Mouse (Mus musculus) gastrocnemius, adult 8-10 months (tissue): ENCODE results near the gene Crocc. TPM values are rescaled to one million over a fixed set of nuclear protein-coding genes. Genes with fewer than 3 reads are reported as not detected.
A peak's percentile ranks its signal among the peaks of the same experiment; 100 is the strongest.

Experiments
- DNase-seq, 2 experiments: peaks; one replicate each; pipeline ENCODE4 v3.0.0; 2022; ENCODE audit warnings: low spot score in 2 of 2
- total RNA-seq, 4 experiments: library from RNA; stranded (reverse); gene quantifications; 2 replicates each; pipeline ENCODE4 v1.2.4; 2022

Crocc gene
- total RNA-seq, 4 experiments from 2014 or later: 1.2 to 2.2 (median 1.9) TPM

GRCm38 (mm10) chr4:141067516-141068046 lies 7.2 kb upstream of the Crocc start:
- DNase-seq: no peak

- peak; percentile 37 to 62 for DNase-seq
These were observed 6.6 kb upstream of the Crocc start for GRCm38 (mm10) chr4:141066709-141067515.

GRCm38 (mm10) chr4:141065123-141065522 lies 4.8 kb upstream of the Crocc start:
- peak; percentile 45 to 69 for DNase-seq

- no peak for DNase-seq
These were observed 3.8 kb upstream of the Crocc start for GRCm38 (mm10) chr4:141064104-141064659.

GRCm38 (mm10) chr4:141059616-141060425 lies 529 bp downstream of the Crocc start:
- no peak for DNase-seq

- no peak for DNase-seq
These were observed 1.5 kb downstream of the Crocc start for GRCm38 (mm10) chr4:141058835-141059234.

GRCm38 (mm10) chr4:141056970-141057369 lies 3.4 kb downstream of the Crocc start:
- DNase-seq: no peak

- DNase-seq: no peak
These were observed 6.7 kb downstream of the Crocc start for GRCm38 (mm10) chr4:141053568-141054161.

GRCm38 (mm10) chr4:141053138-141053537 lies 7.2 kb downstream of the Crocc start:
- no peak for DNase-seq

GRCm38 (mm10) chr4:141052442-141052841 lies 7.9 kb downstream of the Crocc start:
- no peak for DNase-seq

GRCm38 (mm10) chr4:141049476-141049835 lies 10.9 kb downstream of the Crocc start:
- no peak for DNase-seq

GRCm38 (mm10) chr4:141048810-141049475 lies 11.4 kb downstream of the Crocc start:
- DNase-seq: no peak

- DNase-seq: no peak
These were observed 15.5 kb downstream of the Crocc start for GRCm38 (mm10) chr4:141044816-141045215.

GRCm38 (mm10) chr4:141041117-141041516 lies 19.2 kb downstream of the Crocc start:
- no peak for DNase-seq

- DNase-seq: peak in 1 of 2 experiments; percentile 57
These were observed 26.5 kb downstream of the Crocc start for GRCm38 (mm10) chr4:141033606-141034549.

- peak; percentile 82 for DNase-seq
These were observed 28.6 kb downstream of the Crocc start for GRCm38 (mm10) chr4:141031733-141032132.

GRCm38 (mm10) chr4:141030541-141031206 lies 29.7 kb downstream of the Crocc start:
- no peak for DNase-seq

- no peak for DNase-seq
These were observed 35.4 kb downstream of the Crocc start for GRCm38 (mm10) chr4:141024992-141025391.

GRCm38 (mm10) chr4:141024052-141024451 lies 36.3 kb downstream of the Crocc start:
- no peak for DNase-seq
